Mouse (Mus musculus) liver, adult 2 months (tissue): ENCODE results near the gene Ctdspl. TPM values are rescaled to one million over a fixed set of nuclear protein-coding genes. Genes with fewer than 3 reads are reported as not detected.

Experiments
- DNase-seq: peaks from one replicate; pipeline ENCODE4 v3.0.0-alpha.2; 2011; ENCODE audit warnings: low read depth, low spot score; ENCODE audit errors: extremely low read depth
- H3K27ac ChIP-seq: fragments of 200-500 bp; replicated peaks from 2 replicates; pipeline ENCODE4 v1.5.1; 2012; ENCODE audit warnings: low read depth, mild to moderate bottlenecking, control low read depth, inconsistent platforms, low read length; ENCODE audit not compliant: insufficient read depth
- H3K27me3 ChIP-seq: fragments of 200-500 bp; 2 replicates; pipeline ENCODE4 v1.6.1; 2012; ENCODE audit warnings: mild to moderate bottlenecking, moderate library complexity, low read length, inconsistent platforms; ENCODE audit not compliant: control insufficient read depth, insufficient read depth
- H3K36me3 ChIP-seq: fragments of 200-500 bp; 2 replicates; pipeline ENCODE4 v1.6.1; 2012; ENCODE audit warnings: low read length, inconsistent platforms; ENCODE audit not compliant: control insufficient read depth, insufficient read depth
- H3K4me1 ChIP-seq: fragments of 200-500 bp; 2 replicates; pipeline ENCODE4 v1.6.1; 2011; ENCODE audit warnings: low read length; ENCODE audit not compliant: control insufficient read depth, insufficient read depth
- H3K4me3 ChIP-seq: fragments of 200-500 bp; 2 replicates; pipeline ENCODE4 v1.5.1; 2011; ENCODE audit warnings: low read depth, mild to moderate bottlenecking, control low read depth, low read length, moderate library complexity; ENCODE audit not compliant: insufficient read depth
- H3K79me2 ChIP-seq: fragments of 200-500 bp; 2 replicates; pipeline ENCODE4 v1.6.1; 2012; ENCODE audit warnings: inconsistent platforms, mild to moderate bottlenecking, low read length, moderate library complexity; ENCODE audit not compliant: control insufficient read depth, insufficient read depth
- H3K9ac ChIP-seq: fragments of 200-500 bp; 2 replicates; pipeline ENCODE4 v1.6.1; 2012; ENCODE audit warnings: low read depth, mild to moderate bottlenecking, control low read depth, inconsistent platforms, low read length
- CTCF ChIP-seq: fragments of 200-500 bp; IDR thresholded peaks from 2 replicates; pipeline ENCODE4 v1.5.1; 2011; ENCODE audit warnings: low read depth, low read length, control low read depth
- POLR2A ChIP-seq: fragments of 200-500 bp; IDR thresholded peaks from 2 replicates; pipeline ENCODE4 v1.6.1; 2011; ENCODE audit warnings: low read length, control low read depth; ENCODE audit not compliant: insufficient read depth; ENCODE audit errors: extremely low read depth
- WGBS: fragments of 180-500 bp; shearing (Covaris S2); methylation state at CpG from one replicate; pipeline ENCODE4 v1.1.7; 2018; 5-methylcytosine and 5-hydroxymethylcytosine counted together
- polyA plus RNA-seq: library from polyadenylated mRNA; depleted of rRNA; stranded (reverse); fragments of >200 nt; gene quantifications from 2 replicates; pipeline ENCODE4 v1.2.3, GENCODE M21; 2012
- total RNA-seq: library from RNA; depleted of rRNA; stranded (reverse); fragments of >200 nt; gene quantifications from 2 replicates; pipeline ENCODE4 v1.2.3, GENCODE M21; 2014

The Ctdspl gene
- total and polyA plus RNA-seq, 2 experiments = 2.5 to 3.5 TPM

- Histone ChIP-seq H3K36me3 (no peaks in the 10 kb centered on the region), H3K4me1 (no peaks in the 10 kb centered on the region; the same call in 1 of the 2 replicates), H3K27me3 (no peaks in the 10 kb centered on the region), H3K27ac (no peak overlapping the region), H3K79me2 (no peaks in the 10 kb centered on the region), H3K4me3 (no peak overlapping the region), H3K9ac (no peak overlapping the region)
- TF ChIP-seq POLR2A (no peak), CTCF (no peak)
- no peak for DNase-seq
- 91% methylated on average over 11 of the region's 11 CpGs for WGBS
These were observed 60.0 kb downstream of the Ctdspl start for GRCm38 (mm10) chr9:118986286-118986685.

DNA sequence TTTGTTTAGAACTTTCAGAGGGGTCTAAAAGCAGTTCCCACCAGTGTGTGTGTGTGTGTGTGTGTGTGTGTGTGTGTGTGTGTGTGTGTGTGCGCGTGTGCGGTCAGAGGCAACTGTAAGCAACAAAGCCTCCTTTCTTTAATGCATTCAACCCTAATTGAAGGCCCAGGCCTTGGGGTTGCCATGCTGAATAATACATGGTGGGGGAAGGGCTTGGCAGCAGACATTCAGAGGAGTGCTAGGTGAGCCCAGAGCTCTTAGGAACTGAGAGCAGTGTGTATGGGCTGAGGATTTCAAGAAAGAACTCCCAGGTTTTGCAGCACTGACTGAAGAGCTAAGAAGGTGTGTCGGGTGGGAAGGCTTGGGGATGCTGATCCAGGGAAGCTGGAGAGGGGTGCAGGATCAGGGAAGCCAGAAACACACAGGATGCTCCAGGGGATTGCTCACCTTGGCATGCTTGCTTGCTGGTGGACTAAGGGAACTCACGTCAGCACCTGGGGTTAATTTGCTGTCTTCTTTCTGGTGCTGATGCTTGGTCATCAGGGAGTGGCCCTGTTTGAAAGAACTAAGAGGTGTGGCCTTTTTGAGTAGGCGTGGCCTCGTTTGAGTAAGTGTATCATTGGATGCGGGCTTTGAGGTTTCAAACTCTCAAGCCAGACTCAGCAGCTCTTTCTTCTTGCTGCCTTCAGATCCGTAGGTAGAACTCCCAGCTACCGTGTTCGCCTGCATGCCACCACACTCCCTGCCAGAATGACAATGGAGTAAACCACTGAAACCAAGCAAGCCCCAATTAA lies 62.7 kb downstream of the Ctdspl start:
- no peak for DNase-seq
- H3K4me3 ChIP-seq = no peak overlapping the region
- H3K27ac ChIP-seq = no peak overlapping the region
- 91% methylated on average over 11 of the region's 11 CpGs for WGBS
- no peaks in the 10 kb centered on the region for H3K27me3 ChIP-seq
- H3K36me3 ChIP-seq = no peaks in the 10 kb centered on the region
- no peak overlapping the region for H3K9ac ChIP-seq
- no peaks in the 10 kb centered on the region; the same call in 1 of the 2 replicates for H3K4me1 ChIP-seq
- TF ChIP-seq CTCF = no peak
- no peak for TF ChIP-seq POLR2A
- no peaks in the 10 kb centered on the region for H3K79me2 ChIP-seq

- H3K27ac ChIP-seq = no peak overlapping the region
- H3K36me3 ChIP-seq = no peaks in the 10 kb centered on the region
- TF ChIP-seq CTCF (no peak), POLR2A (no peak)
- H3K9ac ChIP-seq = no peak overlapping the region
- no peaks in the 10 kb centered on the region for H3K27me3 ChIP-seq
- no peak overlapping the region for H3K4me3 ChIP-seq
- no peaks in the 10 kb centered on the region for H3K79me2 ChIP-seq
- 91% methylated on average over 7 of the region's 7 CpGs for WGBS
- H3K4me1 ChIP-seq = no peaks in the 10 kb centered on the region; the same call in none of the 2 replicates
- DNase-seq = no peak
These were observed 64.2 kb downstream of the Ctdspl start for GRCm38 (mm10) chr9:118990490-118990889.

GRCm38 (mm10) chr9:118991750-118992585 lies 65.7 kb downstream of the Ctdspl start:
- H3K36me3 ChIP-seq = no peaks in the 10 kb centered on the region
- no peak for DNase-seq
- TF ChIP-seq POLR2A = no peak
- no peak for TF ChIP-seq CTCF
- H3K4me3 ChIP-seq = no peak overlapping the region
- WGBS = 83% methylated on average over 21 of the region's 21 CpGs
- H3K4me1 ChIP-seq = no peaks in the 10 kb centered on the region; the same call in 1 of the 2 replicates
- no peaks in the 10 kb centered on the region for H3K79me2 ChIP-seq
- no peak overlapping the region for H3K27ac ChIP-seq
- H3K9ac ChIP-seq = no peak overlapping the region
- no peaks in the 10 kb centered on the region for H3K27me3 ChIP-seq

DNA sequence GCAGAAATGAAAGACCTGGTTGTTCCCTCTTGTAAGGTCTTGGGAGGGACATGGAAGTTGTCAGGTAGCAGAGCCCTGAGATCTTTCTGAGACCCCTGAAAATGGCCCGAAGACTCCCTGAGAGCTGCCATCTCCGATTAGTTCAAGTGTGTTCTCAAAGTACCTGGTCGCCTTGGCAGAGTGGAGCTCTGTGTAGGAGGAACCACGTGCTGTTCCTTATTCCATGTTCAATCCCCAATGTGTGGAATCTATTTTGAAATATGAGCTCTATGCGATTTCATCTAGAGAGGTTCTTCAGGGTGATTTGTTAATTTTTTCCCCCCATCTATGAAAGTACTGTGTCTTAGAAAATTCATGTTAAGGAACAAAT lies 66.3 kb downstream of the Ctdspl start:
- Histone ChIP-seq H3K9ac (no peak overlapping the region), H3K79me2 (no peaks in the 10 kb centered on the region), H3K4me1 (no peaks in the 10 kb centered on the region; the same call in 1 of the 2 replicates), H3K27me3 (no peaks in the 10 kb centered on the region), H3K4me3 (no peak overlapping the region), H3K36me3 (no peaks in the 10 kb centered on the region), H3K27ac (no peak overlapping the region)
- TF ChIP-seq CTCF (no peak), POLR2A (no peak)
- 94% methylated on average over 5 of the region's 5 CpGs for WGBS
- DNase-seq = no peak
